Mouse (Mus musculus) forebrain, embryonic 15.5 days (tissue): Measurements from ENCODE around the gene Il10rb. TPM values are rescaled to one million over a fixed set of nuclear protein-coding genes. Genes with fewer than 3 reads are reported as not detected.

Experiments
- ATAC-seq: fragments of 200-750 bp; cut with Nextera tagmentation; replicated peaks from 2 replicates; pipeline ENCODE4 v1.8.0; 2017; ENCODE audit warnings: mild to moderate bottlenecking, moderate TSS enrichment, moderate library complexity
- H3K27ac ChIP-seq: fragments of 300-500 bp; sonication (generic); replicated peaks from 2 replicates; pipeline ENCODE4 v1.5.1; 2015; ENCODE audit warnings: mild to moderate bottlenecking, inconsistent platforms
- H3K27me3 ChIP-seq: fragments of 300-500 bp; sonication (generic); 2 replicates; pipeline ENCODE4 v1.6.1; 2015; ENCODE audit warnings: inconsistent platforms
- H3K36me3 ChIP-seq: fragments of 300-500 bp; sonication (generic); 2 replicates; pipeline ENCODE4 v1.6.1; 2015; ENCODE audit warnings: mild to moderate bottlenecking, inconsistent platforms
- H3K4me1 ChIP-seq: fragments of 300-500 bp; sonication (generic); 2 replicates; pipeline ENCODE4 v1.6.1; 2015; ENCODE audit warnings: inconsistent platforms
- H3K4me2 ChIP-seq: fragments of 300-500 bp; sonication (generic); replicated peaks from 2 replicates; pipeline ENCODE4 v1.6.1; 2015; ENCODE audit warnings: mild to moderate bottlenecking, inconsistent platforms
- H3K4me3 ChIP-seq: fragments of 300-500 bp; sonication (generic); 2 replicates; pipeline ENCODE4 v1.5.1; 2015; ENCODE audit warnings: mild to moderate bottlenecking, inconsistent platforms
- H3K9ac ChIP-seq: fragments of 300-500 bp; sonication (generic); replicated peaks from 2 replicates; pipeline ENCODE4 v1.6.1; 2015; ENCODE audit warnings: mild to moderate bottlenecking, inconsistent platforms
- H3K9me3 ChIP-seq: fragments of 300-500 bp; sonication (generic); 2 replicates; pipeline ENCODE4 v1.6.1; 2016; ENCODE audit warnings: inconsistent platforms
- WGBS: fragments of 180-500 bp; shearing (Covaris S2); methylation state at CpG from one replicate; pipeline ENCODE4 v1.1.7; 2015; ENCODE audit warnings: mixed read lengths; 5-methylcytosine and 5-hydroxymethylcytosine counted together
- polyA plus RNA-seq: library from polyadenylated mRNA; unstranded; fragments of >200 nt; fragmentation: Nextera tagmentation; extraction: Ambion mirVana; gene quantifications from 2 replicates; pipeline ENCODE4 v1.2.1, GENCODE M21; 2015

Gene Il10rb
- polyA plus RNA-seq, 1 experiment from 2014 or later = 7.7 TPM

DNA sequence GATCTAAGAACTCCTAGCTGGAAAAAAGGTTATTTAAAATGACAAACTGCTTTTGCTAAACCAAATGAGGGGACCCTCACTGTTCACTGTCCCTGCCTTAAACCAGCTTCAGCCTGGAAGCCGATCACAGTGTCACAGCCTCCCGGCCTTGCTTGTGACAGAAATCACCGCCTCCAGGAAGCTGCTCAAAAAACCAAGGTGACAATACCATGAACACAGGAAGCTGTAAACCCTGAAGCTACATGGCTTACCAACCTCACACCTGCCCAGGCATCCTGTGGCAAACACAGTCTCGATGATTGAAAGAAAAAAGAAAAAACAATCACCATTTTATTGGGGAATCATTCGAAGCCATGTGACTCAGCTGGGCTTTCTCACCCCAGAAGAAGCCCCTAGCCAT, 39.6 kb downstream of the Il10rb start:
- H3K9me3 ChIP-seq = no peaks in the 10 kb centered on the region
- no peaks in the 10 kb centered on the region for H3K4me1 ChIP-seq
- no peaks in the 10 kb centered on the region for H3K27me3 ChIP-seq
- no peak overlapping the region for H3K27ac ChIP-seq
- H3K4me2 ChIP-seq = no peak overlapping the region
- no peak for ATAC-seq
- H3K4me3 ChIP-seq = no peak overlapping the region
- no peak overlapping the region for H3K9ac ChIP-seq
- H3K36me3 ChIP-seq = no peaks in the 10 kb centered on the region
- 90% methylated on average over 5 of the region's 5 CpGs for WGBS

DNA sequence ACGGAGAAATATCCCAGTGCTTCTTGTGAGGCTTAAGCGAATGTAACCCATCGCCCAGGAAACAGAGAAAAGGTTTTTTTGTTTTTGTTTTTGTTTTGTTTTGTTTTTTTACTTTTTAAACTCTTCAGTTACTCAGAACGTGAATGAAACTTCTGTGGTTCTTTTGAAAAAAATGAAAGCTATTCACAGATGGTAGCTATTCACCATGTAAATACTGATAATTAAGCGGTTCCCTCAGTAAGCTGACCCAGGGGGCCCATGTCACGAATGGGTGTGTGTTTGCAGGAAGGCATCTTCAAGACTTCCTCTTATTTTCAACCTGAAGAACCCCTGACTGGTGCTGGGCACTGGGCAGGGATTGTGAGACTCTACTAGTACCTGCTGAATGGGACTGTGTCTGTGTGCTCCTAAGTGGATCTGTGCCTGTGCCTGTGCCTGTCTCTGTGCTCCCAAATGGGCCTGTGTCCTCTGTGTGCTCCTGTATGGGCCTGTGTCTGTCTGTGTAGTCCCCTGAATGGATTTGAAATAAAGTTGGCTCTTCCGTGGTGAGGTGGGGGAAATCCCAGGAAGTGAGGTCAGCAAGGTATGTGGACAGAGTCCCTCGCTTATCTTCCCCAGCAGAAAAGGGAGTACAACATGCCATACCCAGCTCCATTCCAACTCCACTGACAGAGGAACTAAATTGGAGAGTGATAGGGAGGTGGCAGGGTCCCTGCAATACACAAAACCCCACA, 41.0 kb downstream of the Il10rb start:
- WGBS = 69% methylated on average over 8 of the region's 8 CpGs
- no peaks in the 10 kb centered on the region for H3K4me1 ChIP-seq
- no peaks in the 10 kb centered on the region for H3K27me3 ChIP-seq
- H3K27ac ChIP-seq = no peak overlapping the region
- no peaks in the 10 kb centered on the region for H3K9me3 ChIP-seq
- H3K9ac ChIP-seq = no peak overlapping the region
- no peaks in the 10 kb centered on the region for H3K36me3 ChIP-seq
- H3K4me3 ChIP-seq = no peak overlapping the region
- H3K4me2 ChIP-seq = no peak overlapping the region
- no peak for ATAC-seq

DNA sequence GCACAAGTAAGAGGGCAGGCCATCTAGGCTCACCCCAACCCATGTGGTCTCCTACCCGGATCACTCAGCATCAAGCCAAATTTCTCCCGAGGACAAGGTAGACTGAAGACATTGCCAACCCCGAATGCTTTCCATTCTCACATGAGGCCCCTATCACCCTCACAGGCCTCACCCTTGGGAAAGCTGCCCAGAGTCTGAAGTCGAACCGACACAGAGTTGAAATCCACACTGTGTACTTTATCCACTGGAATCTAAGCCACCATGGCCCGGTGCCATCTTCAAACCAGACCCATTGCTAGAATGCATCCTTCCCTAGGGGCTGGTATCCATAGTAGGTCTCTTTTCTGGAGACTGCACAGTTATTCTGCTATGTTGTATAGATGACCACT, 41.5 kb downstream of the Il10rb start:
- Histone ChIP-seq H3K36me3 (no peaks in the 10 kb centered on the region), H3K27ac (no peak overlapping the region), H3K4me3 (no peak overlapping the region), H3K27me3 (no peaks in the 10 kb centered on the region), H3K4me2 (no peak overlapping the region), H3K4me1 (no peaks in the 10 kb centered on the region), H3K9me3 (no peaks in the 10 kb centered on the region), H3K9ac (no peak overlapping the region)
- 85% methylated on average over 6 of the region's 6 CpGs for WGBS
- no peak for ATAC-seq

DNA sequence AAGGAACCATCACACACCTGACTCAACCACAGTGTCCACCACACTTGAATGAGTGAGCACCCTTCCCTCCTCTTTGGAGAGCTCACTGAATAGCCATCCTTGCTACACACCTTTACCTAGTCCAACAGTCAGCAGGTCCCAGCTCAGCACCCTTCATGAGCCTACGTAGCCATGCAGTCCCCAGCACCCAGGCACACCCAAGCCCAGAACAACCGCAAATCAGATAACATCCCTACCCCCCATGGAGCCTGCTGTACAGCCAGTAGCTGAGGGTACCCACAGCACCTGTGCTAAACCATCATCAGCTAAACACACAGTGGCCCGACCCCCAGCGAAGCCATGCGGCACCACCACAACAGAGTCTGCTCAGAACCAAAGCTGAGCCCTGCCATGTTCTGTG, 42.1 kb downstream of the Il10rb start:
- Histone ChIP-seq H3K9me3 (no peaks in the 10 kb centered on the region), H3K4me3 (no peak overlapping the region), H3K36me3 (no peaks in the 10 kb centered on the region), H3K4me1 (no peaks in the 10 kb centered on the region), H3K27me3 (no peaks in the 10 kb centered on the region), H3K9ac (no peak overlapping the region), H3K27ac (no peak overlapping the region), H3K4me2 (no peak overlapping the region)
- 96% methylated on average over 5 of the region's 5 CpGs for WGBS
- ATAC-seq = no peak

DNA sequence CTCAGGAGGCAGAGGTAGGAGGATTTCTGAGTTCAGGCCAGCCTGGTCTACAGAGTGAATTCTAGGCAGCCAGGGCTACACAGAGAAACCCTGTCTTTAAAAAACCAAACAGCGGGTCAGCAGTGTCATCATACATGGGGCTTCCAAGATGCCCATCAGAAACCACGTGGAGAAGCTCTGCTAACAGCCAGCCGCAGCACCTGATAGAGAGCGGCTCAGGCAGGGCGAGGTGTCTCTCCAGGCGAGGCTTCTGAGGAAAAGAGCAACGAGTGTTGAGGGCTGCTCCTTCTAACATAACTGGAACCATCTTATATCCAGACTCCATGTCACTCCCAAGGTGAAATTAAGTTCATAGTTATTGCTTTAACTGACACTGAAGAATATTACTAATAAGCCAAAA, 42.9 kb downstream of the Il10rb start:
- no peak for ATAC-seq
- no peak overlapping the region for H3K27ac ChIP-seq
- 85% methylated on average over 7 of the region's 7 CpGs for WGBS
- no peaks in the 10 kb centered on the region for H3K9me3 ChIP-seq
- H3K36me3 ChIP-seq = no peaks in the 10 kb centered on the region
- no peaks in the 10 kb centered on the region for H3K27me3 ChIP-seq
- H3K9ac ChIP-seq = no peak overlapping the region
- no peak overlapping the region for H3K4me2 ChIP-seq
- no peaks in the 10 kb centered on the region for H3K4me1 ChIP-seq
- H3K4me3 ChIP-seq = no peak overlapping the region

DNA sequence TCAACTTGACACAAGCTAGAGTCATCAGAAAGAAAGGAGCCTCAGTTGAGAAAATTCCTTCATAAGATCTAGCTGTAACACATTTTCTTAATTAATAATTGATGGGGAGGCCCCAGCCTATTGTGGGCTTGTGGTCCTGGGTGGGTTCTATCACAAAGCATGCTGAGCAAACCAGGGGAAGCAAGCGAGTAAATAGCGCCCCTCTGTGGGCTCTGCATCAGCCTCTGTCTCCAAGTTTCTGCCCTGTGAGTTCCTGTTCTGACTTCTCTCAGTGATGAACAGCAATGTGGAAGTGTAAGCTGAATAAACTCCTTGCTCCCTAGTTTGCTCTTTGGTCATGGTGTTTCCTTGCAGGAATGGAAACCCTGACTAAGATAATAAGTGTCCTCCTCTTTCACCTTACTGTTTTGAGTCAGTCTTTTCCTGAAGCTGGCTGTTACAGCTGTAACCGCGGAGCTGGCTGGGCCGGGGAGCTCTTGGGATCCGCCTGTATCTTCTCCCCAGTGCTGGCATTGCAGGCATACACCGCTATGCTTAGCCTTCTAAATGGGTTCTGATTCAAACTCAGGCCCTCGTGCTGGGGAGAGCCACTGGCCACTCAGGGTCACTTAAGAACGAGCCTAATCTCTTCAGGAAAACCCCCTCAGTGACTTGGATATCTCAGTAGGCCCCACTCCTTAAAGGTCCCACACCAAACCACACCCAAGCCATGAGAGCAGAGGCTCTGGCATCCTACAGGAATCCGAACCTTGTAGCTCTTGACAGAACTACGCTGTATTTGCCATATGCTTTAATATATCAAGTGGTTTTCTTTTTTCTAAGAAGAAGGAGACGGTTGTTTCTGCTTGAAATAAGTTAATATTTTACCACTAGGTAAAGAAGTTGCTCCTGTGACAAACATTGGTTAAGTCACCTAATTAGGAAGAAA, 44.4 kb downstream of the Il10rb start:
- no peak for ATAC-seq
- no peak overlapping the region for H3K9ac ChIP-seq
- no peak overlapping the region for H3K27ac ChIP-seq
- H3K9me3 ChIP-seq = no peaks in the 10 kb centered on the region
- H3K36me3 ChIP-seq = no peaks in the 10 kb centered on the region
- no peak overlapping the region for H3K4me3 ChIP-seq
- H3K4me2 ChIP-seq = no peak overlapping the region
- no peaks in the 10 kb centered on the region for H3K4me1 ChIP-seq
- 84% methylated on average over 12 of the region's 12 CpGs for WGBS
- no peaks in the 10 kb centered on the region for H3K27me3 ChIP-seq

DNA sequence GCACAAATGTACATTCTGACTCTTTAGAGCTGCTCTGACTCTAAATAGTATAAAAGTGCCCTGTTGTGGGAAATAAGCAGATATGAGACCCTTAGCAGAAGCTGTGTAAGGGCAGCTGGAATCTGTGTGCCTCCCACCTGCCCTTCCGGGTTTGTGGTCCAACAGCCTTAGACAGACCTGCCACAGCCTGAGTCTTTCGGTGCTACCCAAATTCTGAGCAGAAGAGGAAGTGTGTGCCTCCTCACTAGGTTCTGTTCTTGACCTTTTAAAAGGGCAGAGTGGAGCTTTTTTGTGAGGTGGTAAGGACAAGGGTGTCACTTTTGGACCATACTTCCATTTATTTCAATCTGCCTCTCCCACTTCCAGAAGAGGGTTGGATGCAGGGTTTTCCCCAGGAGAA, 46.0 kb downstream of the Il10rb start:
- no peak for ATAC-seq
- H3K9me3 ChIP-seq = no peaks in the 10 kb centered on the region
- 85% methylated on average over 2 of the region's 2 CpGs for WGBS
- no peaks in the 10 kb centered on the region for H3K36me3 ChIP-seq
- H3K9ac ChIP-seq = no peak overlapping the region
- H3K27ac ChIP-seq = no peak overlapping the region
- H3K4me1 ChIP-seq = no peaks in the 10 kb centered on the region
- H3K4me2 ChIP-seq = no peak overlapping the region
- no peak overlapping the region for H3K4me3 ChIP-seq
- H3K27me3 ChIP-seq = no peaks in the 10 kb centered on the region

DNA sequence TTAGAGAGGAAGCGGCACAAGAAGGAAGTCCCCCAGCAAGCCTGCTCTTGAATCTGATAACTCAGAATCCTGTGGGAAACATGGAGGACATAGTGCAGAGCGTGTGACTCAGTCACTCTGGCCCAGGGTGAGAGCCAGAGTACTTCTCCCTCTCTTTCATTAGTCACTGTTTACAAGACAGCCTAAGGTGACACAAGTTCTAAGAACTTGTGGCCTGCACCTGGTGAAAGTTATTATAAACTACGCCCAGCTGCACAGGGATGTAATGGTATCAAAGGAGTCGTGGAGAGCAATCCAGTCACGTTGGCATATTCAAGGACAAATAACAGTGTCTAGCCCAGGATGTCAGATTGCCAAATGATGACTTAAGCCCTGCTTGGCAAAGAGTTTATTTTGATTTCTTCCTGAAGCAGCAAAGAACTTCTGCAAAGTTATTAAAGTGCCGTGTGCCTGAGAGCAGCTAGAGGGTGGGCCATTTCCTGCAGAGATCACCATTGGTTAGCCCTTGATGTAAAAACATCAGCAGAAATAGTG, 46.5 kb downstream of the Il10rb start:
- no peak overlapping the region for H3K4me2 ChIP-seq
- H3K9me3 ChIP-seq = no peaks in the 10 kb centered on the region
- no peak for ATAC-seq
- no peak overlapping the region for H3K9ac ChIP-seq
- no peak overlapping the region for H3K4me3 ChIP-seq
- no peaks in the 10 kb centered on the region for H3K4me1 ChIP-seq
- WGBS = 70% methylated on average over 6 of the region's 6 CpGs
- H3K27ac ChIP-seq = no peak overlapping the region
- H3K36me3 ChIP-seq = no peaks in the 10 kb centered on the region
- H3K27me3 ChIP-seq = no peaks in the 10 kb centered on the region

DNA sequence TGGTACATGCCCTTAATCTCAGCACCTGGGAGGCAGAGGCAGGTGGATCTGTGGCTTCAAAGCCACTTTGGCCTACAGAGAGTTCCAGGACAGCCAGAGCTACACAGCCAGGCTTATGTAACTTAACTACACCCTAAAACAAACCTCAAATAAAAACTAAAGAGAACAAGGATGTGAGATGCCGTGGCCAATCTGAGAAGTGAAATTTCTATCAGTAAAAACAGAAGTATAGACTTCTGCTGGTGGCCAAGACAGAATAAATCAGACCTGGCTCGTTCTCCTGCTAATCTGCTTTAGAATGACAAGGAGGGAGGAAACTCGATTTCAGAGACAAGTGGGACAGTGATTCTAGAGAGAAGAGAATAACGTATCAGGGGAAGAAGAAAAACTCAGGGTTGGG, 49.9 kb downstream of the Il10rb start:
- Histone ChIP-seq H3K27ac (no peak overlapping the region), H3K27me3 (no peaks in the 10 kb centered on the region), H3K4me3 (no peak overlapping the region), H3K9me3 (no peaks in the 10 kb centered on the region), H3K4me1 (peaks cover 4% of the 10 kb centered on the region; the same call in 1 of the 2 replicates), H3K9ac (no peak overlapping the region), H3K36me3 (no peaks in the 10 kb centered on the region), H3K4me2 (no peak overlapping the region)
- 83% methylated on average over 4 of the region's 4 CpGs for WGBS
- no peak for ATAC-seq

DNA sequence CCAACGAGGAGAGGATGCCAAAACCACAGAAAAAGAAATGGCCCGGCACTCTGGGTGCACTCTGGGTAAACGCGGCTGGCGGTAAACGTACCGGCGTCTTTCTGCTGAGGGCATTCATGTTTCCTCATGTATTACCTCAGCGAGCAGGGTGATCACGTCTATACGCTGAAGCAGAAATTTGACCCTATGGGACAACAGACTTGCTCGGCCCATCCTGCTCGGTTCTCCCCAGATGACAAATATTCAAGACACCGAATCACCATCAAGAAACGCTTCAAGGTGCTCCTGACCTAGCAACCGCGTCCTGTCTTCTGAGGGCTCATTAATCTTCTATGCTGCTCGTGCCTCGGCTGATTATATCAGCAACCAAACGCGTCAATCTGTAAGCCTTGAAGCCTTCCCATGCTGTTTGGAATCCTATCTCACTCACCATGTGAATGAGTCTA, 52.4 kb downstream of the Il10rb start:
- no peak for ATAC-seq
- 65% methylated on average over 21 of the region's 21 CpGs for WGBS
- Histone ChIP-seq H3K9ac (no peak overlapping the region), H3K9me3 (no peaks in the 10 kb centered on the region), H3K4me2 (no peak overlapping the region), H3K36me3 (no peaks in the 10 kb centered on the region), H3K27me3 (no peaks in the 10 kb centered on the region), H3K4me3 (no peak overlapping the region), H3K27ac (no peak overlapping the region), H3K4me1 (peaks cover 4% of the 10 kb centered on the region; the same call in 1 of the 2 replicates)

DNA sequence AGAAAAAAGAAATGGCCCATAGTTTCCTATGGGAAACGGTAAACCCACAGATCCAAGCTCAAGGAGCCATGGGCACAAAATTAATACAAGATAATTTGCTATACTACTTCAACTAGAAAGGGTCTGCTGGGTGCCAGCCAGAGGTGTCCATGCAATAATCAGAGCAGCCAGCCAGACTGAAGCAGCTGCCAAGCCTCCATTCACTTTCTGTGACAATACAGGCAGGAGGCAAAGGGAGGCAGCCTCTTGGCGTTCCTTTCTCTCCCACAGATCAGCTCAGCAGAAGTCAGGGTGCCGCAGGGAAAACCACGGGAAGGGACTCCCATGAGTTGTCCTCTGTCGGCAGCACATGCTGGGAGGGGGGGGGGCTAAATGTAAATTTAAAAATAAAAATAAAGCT, 53.0 kb downstream of the Il10rb start:
- 10% methylated on average over 5 of the region's 5 CpGs for WGBS
- Histone ChIP-seq H3K4me3 (no peak overlapping the region), H3K27me3 (no peaks in the 10 kb centered on the region), H3K4me2 (no peak overlapping the region), H3K9ac (no peak overlapping the region), H3K36me3 (no peaks in the 10 kb centered on the region), H3K9me3 (no peaks in the 10 kb centered on the region), H3K27ac (peak overlapping the region; percentile 16; the same call in 1 of the 2 replicates), H3K4me1 (peaks cover 4% of the 10 kb centered on the region; the same call in 1 of the 2 replicates)
- ATAC-seq = peak; percentile 63; the same call in 1 of the 2 replicates

DNA sequence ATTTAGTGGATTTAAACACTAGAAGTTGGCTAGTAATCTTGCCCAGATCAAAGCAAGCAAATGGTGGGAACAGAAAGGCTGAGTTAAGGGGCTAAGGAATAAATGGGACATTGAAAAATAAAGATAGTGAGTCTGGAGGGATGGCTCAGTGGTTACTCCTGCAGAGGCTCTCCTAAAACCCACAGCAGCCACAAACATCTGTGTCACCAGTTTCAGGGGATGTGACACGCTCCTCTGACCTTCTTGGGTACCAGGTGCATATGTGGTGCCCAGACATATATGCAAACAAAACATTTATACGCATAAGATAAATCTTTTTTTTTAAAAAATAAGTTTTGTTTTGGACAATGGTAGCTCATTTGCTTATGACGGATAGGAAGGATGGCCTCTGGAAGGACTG, 53.4 kb downstream of the Il10rb start:
- Histone ChIP-seq H3K27ac (peak overlapping the region; percentile 16; the same call in 1 of the 2 replicates), H3K9me3 (no peaks in the 10 kb centered on the region), H3K36me3 (no peaks in the 10 kb centered on the region), H3K4me3 (no peak overlapping the region), H3K9ac (no peak overlapping the region), H3K4me2 (no peak overlapping the region), H3K27me3 (no peaks in the 10 kb centered on the region), H3K4me1 (peaks cover 8% of the 10 kb centered on the region; the same call in 1 of the 2 replicates)
- 89% methylated on average over 3 of the region's 3 CpGs for WGBS
- no peak for ATAC-seq
